Mouse (Mus musculus): ENCODE results near the gene Olfr186. TPM values are rescaled to one million over a fixed set of nuclear protein-coding genes. Genes with fewer than 3 reads are reported as not detected.
"Not testable (repeated sequence)": the region's sequence is repeated elsewhere in the genome, so short reads cannot be mapped to it uniquely, and the experiment has no call there.

The Olfr186 gene
- not detected for total RNA-seq (2021)
- long read RNA-seq, experiment 1 = 0 reads
- long read RNA-seq, experiment 2 = 0 reads

DNA sequence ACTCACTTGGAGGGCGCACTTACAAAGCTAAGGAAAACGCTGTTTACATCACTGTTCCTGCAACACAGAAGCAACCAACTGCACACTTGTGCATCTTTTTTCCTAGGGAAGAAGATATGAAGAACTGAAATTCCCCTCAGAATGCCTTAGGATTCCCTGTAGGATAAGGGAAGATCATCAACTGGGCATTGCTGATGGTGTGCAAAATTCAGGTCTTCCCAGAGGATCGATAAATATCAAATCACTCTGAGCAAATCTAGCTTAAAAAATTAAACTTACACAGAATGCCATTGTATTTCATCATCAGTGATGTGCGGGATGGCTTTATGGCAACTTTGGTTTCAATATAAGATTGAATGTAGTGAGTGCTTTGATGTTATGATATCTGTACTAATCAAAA is at the start of gene Olfr186:
TSS of gene Olfr186 (minus strand) at position 101 of the 400 bp plus-strand sequence.
- intact Hi-C loops (cut with DNase I) = no loop called here
- DNase-seq = no peak

DNA sequence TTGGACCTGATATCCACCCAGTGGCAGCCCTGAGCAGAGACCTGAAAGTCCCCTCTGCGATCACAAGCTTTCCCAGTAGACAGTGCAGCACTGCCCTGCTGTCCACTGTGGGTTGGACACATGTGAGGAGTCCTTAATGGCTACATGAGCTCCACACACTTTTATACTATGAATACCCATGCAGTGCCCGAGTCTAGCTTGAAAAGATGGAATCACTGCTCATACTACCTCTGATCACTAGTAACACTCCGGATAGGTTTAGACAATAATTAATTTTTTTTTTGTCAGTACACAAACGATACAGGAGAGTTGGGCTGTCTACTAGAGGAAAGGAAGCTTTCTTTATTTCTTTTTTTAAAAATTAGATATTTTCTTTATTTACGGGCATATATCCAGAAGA is 47.8 kb upstream of the Olfr186 start, which contains the start of gene Olfr190:
TSS of gene Olfr190 (minus strand) at position 101 of the 400 bp plus-strand sequence.
- intact Hi-C loops (cut with DNase I) = no loop called here
- no peak for DNase-seq

DNA sequence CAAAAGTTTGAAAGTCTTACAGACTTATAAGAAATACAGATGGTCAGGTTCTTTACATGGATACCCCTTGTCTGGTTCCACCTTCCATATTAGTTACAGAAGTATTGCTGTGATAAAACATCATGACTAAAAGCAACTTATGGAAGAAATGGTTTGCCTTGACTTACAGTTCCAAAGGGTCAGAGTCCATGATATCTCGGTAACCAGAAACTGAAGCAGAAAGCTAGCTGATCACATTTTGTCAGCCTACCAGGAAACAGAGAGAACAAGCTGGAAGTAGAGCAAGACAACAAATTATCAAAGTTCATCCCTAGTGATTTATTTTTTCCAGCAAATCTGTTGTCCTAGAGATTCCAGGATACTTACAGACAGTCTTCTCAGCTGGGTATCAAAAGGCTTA is 43.4 kb upstream of the Olfr186 start:
- no peak for DNase-seq
- intact Hi-C loops (cut with DNase I) = no loop called here

DNA sequence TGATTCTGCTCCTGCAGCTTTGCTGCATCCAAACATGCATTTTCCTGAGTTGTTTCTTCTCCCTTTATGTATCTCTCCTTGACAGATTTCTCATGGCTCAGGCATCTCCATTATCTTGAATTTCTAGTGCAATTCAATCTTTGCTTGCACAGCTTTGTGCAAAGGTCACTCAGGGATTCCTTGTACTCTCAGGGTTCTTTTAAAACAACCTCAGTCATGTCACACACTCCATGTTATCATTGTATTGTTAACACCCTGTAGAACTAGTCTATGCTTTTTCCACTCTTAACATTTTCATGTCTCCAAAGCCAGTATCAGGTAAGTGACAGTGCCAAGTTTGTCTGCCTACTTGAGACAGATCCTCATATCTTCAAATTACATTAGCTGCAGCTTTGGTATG is 41.7 kb upstream of the Olfr186 start:
- DNase-seq = no peak
- intact Hi-C loops (cut with DNase I) = no loop called here

DNA sequence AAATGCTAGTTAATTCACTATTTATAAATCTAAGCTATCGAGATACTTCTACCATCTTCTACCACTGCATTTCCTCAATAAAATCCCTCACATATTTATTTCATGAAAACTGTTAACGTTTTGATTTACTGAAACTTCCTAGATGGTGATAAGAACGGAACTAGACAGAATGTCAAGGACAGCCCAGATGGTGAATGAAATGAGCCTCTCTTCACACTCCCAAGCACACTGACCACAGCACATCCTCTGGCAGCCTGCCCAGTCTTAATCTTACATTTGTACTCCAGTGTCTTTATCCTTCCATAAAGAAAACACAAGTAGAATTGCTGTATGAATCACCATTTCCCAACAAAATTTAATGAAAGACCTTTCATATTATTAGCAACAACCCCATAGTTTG is 32.3 kb upstream of the Olfr186 start:
- DNase-seq; intact Hi-C loops (cut with DNase I): not testable (repeated sequence)

DNA sequence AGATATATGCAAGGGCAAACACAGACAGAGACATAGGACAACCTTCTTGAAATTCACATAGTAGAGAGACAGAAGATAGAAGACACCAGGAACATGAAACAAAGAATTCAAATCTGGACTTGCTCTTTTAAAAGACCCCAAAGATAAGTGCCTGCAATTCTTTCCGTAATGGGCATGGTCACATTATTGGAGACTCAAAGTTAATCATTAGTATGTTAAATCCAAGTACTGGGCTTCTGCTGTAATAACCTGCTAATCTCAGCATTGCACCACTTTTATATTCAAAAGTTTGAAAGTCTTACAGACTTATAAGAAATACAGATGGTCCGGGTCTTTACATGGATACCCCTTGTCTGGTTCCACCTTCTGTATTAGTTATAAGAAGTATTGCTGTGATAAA is 19.2 kb upstream of the Olfr186 start:
- intact Hi-C loops (cut with DNase I); DNase-seq: not testable (repeated sequence)

DNA sequence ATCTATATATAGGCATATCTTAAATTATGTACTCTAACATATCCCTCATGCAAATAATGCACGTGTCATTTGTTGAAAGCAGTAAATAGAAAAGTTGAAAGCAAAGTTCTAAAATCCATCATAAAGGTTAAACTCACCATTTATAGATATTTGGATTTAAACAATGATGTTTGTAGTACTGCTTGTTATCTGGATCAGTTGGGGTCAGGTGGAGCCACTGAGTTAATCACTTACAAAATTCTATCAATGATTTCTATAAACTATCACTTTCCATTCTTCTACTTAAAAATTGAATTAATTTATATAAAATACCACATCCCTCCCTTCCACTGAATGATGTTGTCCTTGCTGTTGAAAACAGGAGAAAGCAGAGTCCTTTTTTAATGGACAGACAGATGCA is 18.8 kb upstream of the Olfr186 start:
- no peak for DNase-seq
- intact Hi-C loops (cut with DNase I) = no loop called here

DNA sequence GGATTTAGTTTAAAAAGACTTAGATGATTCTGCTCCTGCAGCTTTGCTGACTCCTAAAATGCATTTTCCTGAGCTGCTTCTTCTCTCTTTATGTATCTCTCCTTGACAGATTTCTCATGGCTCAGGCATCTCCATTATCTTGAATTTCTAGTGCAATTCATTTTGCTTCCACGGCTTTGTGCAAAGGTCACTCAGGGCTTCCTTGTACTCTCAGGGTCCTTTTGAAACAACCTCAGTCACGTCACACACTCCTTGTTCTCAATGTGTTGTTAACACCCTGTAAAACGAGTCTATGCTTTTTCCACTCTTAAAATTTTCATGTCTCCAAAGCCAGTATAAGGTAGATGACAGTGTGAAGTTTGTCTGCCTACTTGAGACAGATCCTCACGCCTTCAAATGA is 17.5 kb upstream of the Olfr186 start:
- DNase-seq = no peak
- intact Hi-C loops (cut with DNase I) = no loop called here

DNA sequence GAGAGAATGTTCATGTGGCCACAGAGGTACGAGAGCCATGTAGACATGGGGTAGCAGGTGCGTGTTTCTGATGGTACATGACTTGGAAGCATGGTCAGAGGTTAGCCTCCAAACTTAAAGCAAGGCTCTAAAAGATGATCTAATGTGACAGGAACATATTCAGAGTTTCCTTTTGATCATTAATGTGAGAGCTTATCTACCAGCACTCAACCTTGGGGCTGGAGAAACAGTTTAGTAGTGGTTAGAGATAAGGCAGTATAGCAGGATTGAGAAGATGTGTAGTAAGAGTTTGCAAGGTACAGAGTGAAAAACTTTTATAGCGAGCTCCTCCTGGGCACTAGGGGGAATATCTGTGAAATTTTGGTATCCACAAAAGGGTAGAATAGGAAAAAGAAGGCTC is 15.7 kb upstream of the Olfr186 start:
- intact Hi-C loops (cut with DNase I) = no loop called here

DNA sequence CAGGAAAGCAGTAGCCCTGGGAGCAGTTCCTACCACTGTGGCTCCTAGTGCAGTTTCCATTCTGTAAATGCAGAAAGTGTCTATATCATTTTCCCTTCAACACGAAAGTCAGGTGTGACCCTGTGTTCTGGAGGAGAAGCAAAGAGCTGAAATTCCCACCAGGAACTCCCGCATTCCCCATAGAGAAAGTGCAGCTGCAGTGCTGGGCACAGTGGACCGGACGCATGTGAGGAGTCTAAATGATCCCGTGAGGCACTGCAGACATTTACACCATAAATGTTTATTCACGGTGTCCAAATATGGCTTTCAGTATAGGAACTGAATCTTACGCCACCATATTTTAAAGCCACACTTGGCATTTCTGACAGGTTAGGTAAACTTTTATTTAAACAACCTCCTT is 9.6 kb upstream of the Olfr186 start, which contains the start of gene Olfr187:
TSS of gene Olfr187 (minus strand) at position 58 of the 400 bp plus-strand sequence.
- DNase-seq = no peak
- intact Hi-C loops (cut with DNase I) = no loop called here

More for the DNA sequence above, 15.7 kb upstream of the Olfr186 start:
- no peak for DNase-seq

DNA sequence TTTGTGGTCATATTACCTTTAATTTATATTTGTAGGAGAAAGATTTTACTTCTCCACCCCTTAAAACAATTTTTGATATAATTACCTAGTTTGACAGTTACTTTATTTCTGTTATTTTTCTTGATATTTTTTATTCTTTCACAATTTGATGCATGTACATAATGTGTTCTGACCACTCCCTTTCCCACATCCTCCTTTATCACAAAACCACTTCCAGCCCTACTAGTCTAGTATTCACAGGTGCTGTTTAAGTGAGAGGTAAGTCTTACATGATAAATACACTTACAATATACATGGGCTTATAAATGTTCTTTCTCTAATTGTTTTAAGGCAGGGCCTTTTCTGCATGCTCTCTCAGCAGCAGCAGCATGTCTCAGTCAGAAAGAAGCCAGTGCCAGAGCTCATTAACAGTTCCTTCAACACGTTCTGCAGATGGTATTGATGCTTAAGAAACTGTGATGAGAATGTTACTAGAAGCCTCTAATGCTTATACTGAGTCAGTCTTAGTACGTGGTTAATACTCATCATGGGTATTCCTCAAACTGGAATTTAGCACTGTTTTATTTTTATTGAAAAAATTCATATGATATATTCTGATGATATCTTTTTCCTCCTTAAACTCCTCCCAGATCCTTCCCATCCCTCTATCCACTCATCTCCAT is 16.6 kb downstream of the Olfr186 start:
- DNase-seq = no peak
- intact Hi-C loops (cut with DNase I) = no loop called here

DNA sequence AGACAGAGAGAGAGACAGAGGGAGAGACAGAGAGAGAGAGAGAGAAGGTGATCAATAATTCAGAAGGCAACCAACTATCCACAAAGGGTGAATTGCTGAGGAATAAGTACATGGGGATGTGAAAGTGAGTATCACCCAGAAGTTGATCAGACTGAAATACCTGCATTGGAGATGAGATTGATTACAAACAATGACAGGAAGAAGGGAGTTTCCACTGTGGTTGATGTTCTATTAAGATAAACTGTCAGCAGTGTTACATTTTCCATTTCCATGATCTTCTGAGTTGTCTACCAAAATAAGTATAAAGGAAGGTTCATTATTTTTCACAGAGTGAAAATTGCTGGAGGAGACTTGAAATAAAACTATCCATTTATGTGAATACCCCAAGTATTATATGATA is 22.9 kb downstream of the Olfr186 start:
- no peak for DNase-seq
- intact Hi-C loops (cut with DNase I) = no loop called here

DNA sequence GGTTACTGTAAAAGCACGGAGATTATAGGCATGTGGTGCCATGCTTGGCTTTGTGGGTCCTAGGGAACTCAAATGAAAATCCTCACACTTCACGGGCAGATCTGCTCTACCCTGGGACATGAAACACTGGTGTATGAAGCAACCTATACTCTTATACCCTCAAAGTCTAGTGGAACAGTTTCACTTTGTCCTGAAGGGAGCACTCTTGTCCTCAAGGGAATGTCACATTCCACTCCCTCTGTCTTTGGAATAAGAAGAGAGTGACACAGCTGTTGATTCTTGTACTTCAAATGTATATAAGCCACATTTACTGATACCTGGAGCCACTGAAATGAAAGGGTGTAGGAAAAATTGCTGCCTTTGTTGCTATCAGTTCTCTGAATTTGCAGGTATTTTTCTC is 35.0 kb downstream of the Olfr186 start, which contains the start of gene Olfr183:
TSS of gene Olfr183 (plus strand) at position 301 of the 400 bp plus-strand sequence.
- DNase-seq = no peak
- intact Hi-C loops (cut with DNase I) = no loop called here

Other genes with a start within 250 kb of the Olfr186 start
- not detected for gene Olfr173, start 230.0 kb downstream of the Olfr186 start, total RNA-seq (2021)
- gene Olfr175-ps1, start 203.5 kb downstream of the Olfr186 start, total RNA-seq (2021) = not detected
- not detected for gene Olfr177, start 155.5 kb downstream of the Olfr186 start, total RNA-seq (2021)
- not detected for gene Olfr178, start 138.2 kb downstream of the Olfr186 start, total RNA-seq (2021)
- gene Olfr181, start 101.5 kb downstream of the Olfr186 start, total RNA-seq (2021) = not detected
- gene Olfr180, start 100.9 kb downstream of the Olfr186 start, total RNA-seq (2021) = not detected
- gene Olfr183, start 34.9 kb downstream of the Olfr186 start, total RNA-seq (2021) = not detected
- gene Olfr187, start 9.5 kb upstream of the Olfr186 start, total RNA-seq (2021) = not detected
- gene Olfr190, start 47.7 kb upstream of the Olfr186 start, total RNA-seq (2021) = not detected
- gene Olfr191, start 59.5 kb upstream of the Olfr186 start, total RNA-seq (2021) = not detected
- not detected for gene Olfr193, start 81.6 kb upstream of the Olfr186 start, total RNA-seq (2021)
- not detected for gene Olfr194, start 90.8 kb upstream of the Olfr186 start, total RNA-seq (2021)
- not detected for gene Olfr195, start 116.8 kb upstream of the Olfr186 start, total RNA-seq (2021)
- not detected for gene Olfr196, start 140.2 kb upstream of the Olfr186 start, total RNA-seq (2021)
- gene Olfr198, start 173.2 kb upstream of the Olfr186 start, total RNA-seq (2021) = not detected
- gene Olfr199, start 189.5 kb upstream of the Olfr186 start, total RNA-seq (2021) = not detected
- not detected for gene Olfr201, start 242.3 kb upstream of the Olfr186 start, total RNA-seq (2021)